Mouse (Mus musculus) liver, embryonic 11.5 days (tissue): ENCODE measurements at regions not wholly inside any gene's neighbourhood (a gene's known extent, or its start where the extent isn't known, plus 50 kb on each side); places are given as distances from the start of the nearest gene placed in this dataset.

ENCODE experiments used
- ATAC-seq: fragments of 200-750 bp; cut with Nextera tagmentation; replicated peaks from 2 replicates; pipeline ENCODE4 v1.8.0; 2017; ENCODE audit warnings: moderate number of reproducible peaks, mild to moderate bottlenecking, moderate TSS enrichment, moderate library complexity; ENCODE audit not compliant: low FRiP score
- DNase-seq: peaks from one replicate; pipeline ENCODE4 v3.0.0-alpha.2; 2017; ENCODE audit warnings: low spot score
- H3K27ac ChIP-seq: fragments of 300-500 bp; sonication (generic); 2 replicates; pipeline ENCODE4 v1.5.1; 2014; ENCODE audit warnings: mild to moderate bottlenecking, low read depth, low read length, control low read depth
- H3K27me3 ChIP-seq: fragments of 300-500 bp; sonication (generic); replicated peaks from 2 replicates; pipeline ENCODE4 v1.6.1; 2014; ENCODE audit warnings: low read length, mixed read lengths; ENCODE audit not compliant: control insufficient read depth, insufficient read depth
- H3K36me3 ChIP-seq: fragments of 300-500 bp; sonication (generic); 2 replicates; pipeline ENCODE4 v1.6.1; 2014; ENCODE audit warnings: mild to moderate bottlenecking, low read length, moderate library complexity, mixed read lengths; ENCODE audit not compliant: control insufficient read depth, insufficient read depth
- H3K4me1 ChIP-seq: fragments of 300-500 bp; sonication (generic); replicated peaks from 2 replicates; pipeline ENCODE4 v1.6.1; 2014; ENCODE audit warnings: low read length, mixed read lengths; ENCODE audit not compliant: control insufficient read depth, insufficient read depth
- H3K4me2 ChIP-seq: fragments of 300-500 bp; sonication (generic); 2 replicates; pipeline ENCODE4 v1.6.1; 2014; ENCODE audit warnings: mild to moderate bottlenecking, control low read depth, moderate library complexity
- H3K4me3 ChIP-seq: fragments of 300-500 bp; sonication (generic); 2 replicates; pipeline ENCODE4 v1.5.1; 2014; ENCODE audit warnings: low read depth, low read length, control low read depth
- H3K9ac ChIP-seq: fragments of 300-500 bp; sonication (generic); 2 replicates; pipeline ENCODE4 v1.6.1; 2014; ENCODE audit warnings: low read depth, low read length, control low read depth
- H3K9me3 ChIP-seq: fragments of 300-500 bp; sonication (generic); 2 replicates; pipeline ENCODE4 v1.6.1; 2016; ENCODE audit warnings: low read length, inconsistent platforms, mixed read lengths; ENCODE audit not compliant: control insufficient read depth
- WGBS: fragments of 180-500 bp; shearing (Covaris S2); extraction: QIAGEN DNeasy Blood & Tissue Kit; methylation state at CpG from one replicate; pipeline ENCODE4 v1.1.7; 2014; 5-methylcytosine and 5-hydroxymethylcytosine counted together

DNA sequence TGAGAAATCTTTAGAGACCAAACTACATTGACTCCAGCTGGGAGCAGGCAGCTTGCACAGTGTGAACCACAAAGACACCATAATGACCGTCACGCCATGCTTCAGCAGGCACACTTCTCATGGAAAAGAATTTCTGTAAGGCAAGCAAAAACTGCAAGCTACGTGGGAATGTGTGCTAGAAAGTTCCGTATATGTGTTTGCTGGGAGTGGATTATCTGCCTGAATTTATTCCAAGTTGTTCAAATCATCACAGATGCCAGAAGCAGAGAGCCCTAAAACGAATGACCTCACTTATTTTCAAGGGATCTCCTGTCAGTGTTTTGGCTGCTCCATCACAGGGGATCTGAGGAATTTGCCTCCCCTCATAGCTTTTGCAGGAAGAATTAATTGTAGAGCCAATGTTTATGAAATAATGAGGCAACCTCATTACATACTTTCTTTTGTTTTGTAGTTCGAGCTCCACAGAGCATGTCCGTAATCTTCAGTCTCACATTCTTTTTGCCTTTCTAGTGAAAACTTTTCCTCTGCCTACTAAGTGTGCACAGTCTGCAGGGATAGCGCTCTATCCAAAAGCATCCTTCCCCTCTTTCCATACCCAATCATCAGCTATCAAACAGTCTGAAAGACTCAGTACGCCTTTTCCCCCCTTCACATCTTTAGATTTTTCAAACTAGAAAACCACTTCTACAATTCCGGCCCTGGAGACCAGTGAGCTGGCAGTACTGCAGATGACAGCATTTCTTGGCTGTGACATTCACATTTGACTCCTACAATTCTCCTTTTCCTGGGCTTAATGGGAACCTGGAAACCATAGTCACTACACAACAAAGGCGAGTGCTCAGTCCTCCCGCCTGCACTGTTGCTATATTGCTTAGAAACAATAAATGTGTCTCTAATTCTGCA lies 898.0 kb downstream of the Ttll7 start:
- 85% methylated on average over 12 of the region's 12 CpGs for WGBS
- no peak overlapping the region for H3K4me3 ChIP-seq
- H3K4me2 ChIP-seq, result no peak overlapping the region
- no peak overlapping the region for H3K9ac ChIP-seq
- no peaks in the 10 kb centered on the region for H3K9me3 ChIP-seq
- DNase-seq (no peak), ATAC-seq (no peak)
- H3K27ac ChIP-seq, result no peak overlapping the region
- no peaks in the 10 kb centered on the region for H3K27me3 ChIP-seq
- no peaks in the 10 kb centered on the region for H3K36me3 ChIP-seq
- H3K4me1 ChIP-seq, result no peaks in the 10 kb centered on the region

DNA sequence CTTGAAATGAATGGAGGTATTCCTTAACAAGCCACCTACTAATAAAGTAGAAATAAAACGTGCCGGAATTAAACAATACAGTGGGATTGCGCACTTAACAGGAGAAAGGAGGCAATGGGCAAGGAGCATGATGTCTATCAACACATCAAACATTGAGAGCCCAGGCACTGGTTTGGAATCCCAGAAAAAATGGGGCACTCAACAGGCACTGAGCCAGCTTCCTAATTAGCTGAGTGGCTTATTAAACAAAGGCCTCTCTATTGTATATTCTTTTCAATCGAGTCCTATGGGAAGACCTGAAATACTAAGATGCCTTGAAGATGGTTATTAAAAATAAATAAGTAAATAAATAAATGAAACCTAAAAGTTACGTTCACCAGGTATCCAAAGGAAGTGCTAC lies 897.3 kb downstream of the Ttll7 start:
- H3K36me3 ChIP-seq, result no peaks in the 10 kb centered on the region
- DNase-seq (no peak), ATAC-seq (no peak)
- H3K4me3 ChIP-seq, result no peak overlapping the region
- H3K4me2 ChIP-seq, result no peak overlapping the region
- H3K4me1 ChIP-seq, result no peaks in the 10 kb centered on the region
- H3K27me3 ChIP-seq, result no peaks in the 10 kb centered on the region
- no peaks in the 10 kb centered on the region for H3K9me3 ChIP-seq
- 86% methylated on average over 5 of the region's 5 CpGs for WGBS
- no peak overlapping the region for H3K9ac ChIP-seq
- H3K27ac ChIP-seq, result no peak overlapping the region

DNA sequence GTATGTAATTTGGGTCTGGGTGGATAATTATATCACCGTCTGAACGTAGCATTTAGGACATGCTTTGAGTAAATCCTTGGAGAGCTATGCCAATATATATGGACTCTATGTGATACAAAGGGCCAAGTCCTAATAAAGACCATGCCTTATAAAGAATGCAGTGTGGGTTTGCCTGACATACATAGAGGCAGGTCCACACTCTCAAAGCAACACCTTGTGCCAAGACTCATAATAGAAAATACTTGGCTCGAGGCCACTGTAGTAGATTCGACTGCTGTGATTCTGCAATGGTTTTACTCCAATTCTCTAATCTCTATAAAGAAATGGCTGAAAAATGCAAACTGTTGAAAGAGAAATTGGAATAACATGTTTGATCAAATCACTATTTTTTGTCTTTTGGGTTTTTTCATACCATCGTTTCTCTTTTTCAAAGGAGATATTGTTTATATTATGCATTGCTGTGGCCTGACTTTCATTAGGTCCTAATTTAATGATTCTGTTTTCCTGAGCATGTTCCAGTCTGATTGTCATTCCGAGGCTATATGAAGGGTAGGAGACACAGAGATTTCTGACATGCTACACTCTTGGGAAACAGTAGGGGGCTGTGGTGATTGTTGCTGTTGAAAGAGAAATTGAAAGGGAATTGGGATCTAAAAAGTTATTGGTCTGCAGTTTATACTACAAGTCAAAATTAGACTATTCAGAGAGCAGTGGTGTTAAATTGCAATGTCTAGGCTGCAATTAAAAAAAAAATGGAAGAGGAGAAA lies 884.7 kb downstream of the Ttll7 start:
- Histone ChIP-seq H3K27me3 (no peaks in the 10 kb centered on the region), H3K4me2 (no peak overlapping the region), H3K9me3 (no peaks in the 10 kb centered on the region), H3K9ac (no peak overlapping the region), H3K4me1 (no peaks in the 10 kb centered on the region), H3K4me3 (no peak overlapping the region), H3K36me3 (no peaks in the 10 kb centered on the region), H3K27ac (no peak overlapping the region)
- no peak for DNase-seq
- no peak for ATAC-seq
- WGBS, result 82% methylated on average over 6 of the region's 6 CpGs

DNA sequence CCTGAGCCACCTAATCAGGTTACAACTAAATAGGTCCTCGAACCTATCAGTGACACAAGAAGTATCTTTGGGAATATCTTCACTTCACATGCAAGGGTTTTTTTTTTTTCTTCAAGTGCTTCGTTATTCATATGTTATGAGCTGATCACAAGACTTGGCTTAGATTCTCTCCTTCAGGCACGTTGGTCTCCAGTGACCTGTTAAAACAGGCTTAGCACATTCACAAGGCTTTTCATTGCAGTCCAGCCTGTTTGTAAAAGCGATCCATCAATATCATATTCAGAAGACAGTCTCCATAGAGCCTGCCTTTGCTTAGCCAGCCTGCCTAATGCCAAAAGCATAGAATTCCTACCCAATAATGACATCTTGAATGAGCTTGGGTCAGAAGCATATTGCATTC lies 864.2 kb downstream of the Ttll7 start:
- H3K36me3 ChIP-seq, result no peaks in the 10 kb centered on the region

DNA sequence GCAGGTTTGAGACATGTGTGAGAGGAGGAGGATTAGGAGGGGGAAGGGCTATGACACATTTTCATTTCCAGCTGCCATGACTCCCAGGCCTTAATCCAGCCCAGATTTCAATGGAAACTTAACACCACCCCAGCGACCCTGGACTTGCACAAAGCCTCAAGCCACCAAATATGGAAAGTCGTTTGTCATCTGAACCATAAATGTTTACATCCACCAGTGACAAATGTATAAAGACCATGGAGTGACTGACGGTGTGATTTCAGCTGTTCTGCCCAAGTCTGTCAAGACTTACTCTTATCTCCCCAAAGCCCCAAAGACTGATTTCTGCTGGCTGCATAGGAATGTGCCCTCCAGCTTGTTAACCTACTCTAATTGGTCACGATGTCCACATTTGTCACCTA lies 855.2 kb downstream of the Ttll7 start:
- Histone ChIP-seq H3K27me3 (no peaks in the 10 kb centered on the region), H3K36me3 (no peaks in the 10 kb centered on the region), H3K4me2 (no peak overlapping the region), H3K9me3 (no peaks in the 10 kb centered on the region), H3K4me1 (no peaks in the 10 kb centered on the region), H3K27ac (no peak overlapping the region), H3K4me3 (no peak overlapping the region), H3K9ac (no peak overlapping the region)
- WGBS, result 46% methylated on average over 4 of the region's 4 CpGs
- DNase-seq (no peak), ATAC-seq (no peak)

More for the DNA sequence above, 864.2 kb downstream of the Ttll7 start:
- Histone ChIP-seq H3K27ac (no peak overlapping the region), H3K9ac (no peak overlapping the region), H3K4me3 (no peak overlapping the region), H3K4me2 (no peak overlapping the region), H3K9me3 (no peaks in the 10 kb centered on the region), H3K4me1 (no peaks in the 10 kb centered on the region), H3K27me3 (no peaks in the 10 kb centered on the region)
- no peak for DNase-seq
- ATAC-seq, result no peak
- WGBS, result 70% methylated on average over 4 of the region's 4 CpGs

DNA sequence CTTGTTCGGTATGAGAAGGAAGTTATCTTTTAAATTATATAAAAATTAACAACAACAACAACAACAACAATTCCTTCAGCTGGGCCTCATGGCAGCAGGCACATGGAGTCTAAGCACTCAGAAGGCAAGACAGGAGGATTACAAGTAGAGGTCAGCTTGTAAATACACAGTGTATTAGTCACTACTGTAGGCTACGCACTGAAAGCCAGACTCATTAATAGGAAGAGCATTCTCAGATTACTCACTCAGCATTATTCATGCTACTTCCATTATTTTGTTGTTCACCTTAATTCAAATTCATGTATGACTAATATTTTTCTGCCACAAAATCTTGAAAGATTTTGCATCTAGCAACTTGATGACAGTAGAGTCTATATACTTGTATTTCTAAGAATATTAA lies 831.6 kb downstream of the Ttll7 start:
- no peak overlapping the region for H3K9ac ChIP-seq
- DNase-seq, result no peak
- no peaks in the 10 kb centered on the region for H3K36me3 ChIP-seq

DNA sequence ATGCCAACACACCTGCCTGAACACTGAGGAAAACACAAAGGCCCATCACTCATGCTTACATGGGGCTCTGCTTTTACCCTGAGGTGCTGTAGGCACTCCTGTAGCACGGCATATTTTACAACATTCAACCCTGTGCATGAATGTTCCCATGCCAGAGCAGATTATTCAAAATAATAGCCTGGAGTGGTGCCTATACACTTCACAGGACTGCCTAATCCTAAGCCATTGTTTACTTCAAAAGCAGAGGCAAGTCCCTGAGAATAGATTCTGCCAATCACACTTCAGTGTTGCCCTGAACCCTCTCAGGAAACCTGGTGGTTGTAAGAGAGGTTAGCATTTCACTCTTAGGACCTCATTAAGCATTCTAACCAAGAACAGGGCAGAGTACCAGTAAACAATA lies 828.1 kb downstream of the Ttll7 start:
- no peaks in the 10 kb centered on the region for H3K27me3 ChIP-seq
- no peaks in the 10 kb centered on the region for H3K36me3 ChIP-seq
- no peaks in the 10 kb centered on the region for H3K4me1 ChIP-seq
- ATAC-seq (no peak), DNase-seq (no peak)
- no peak overlapping the region for H3K4me2 ChIP-seq
- WGBS, result 81% methylated on average over 1 of the region's 1 CpGs
- H3K4me3 ChIP-seq, result no peak overlapping the region
- no peaks in the 10 kb centered on the region for H3K9me3 ChIP-seq
- H3K27ac ChIP-seq, result no peak overlapping the region
- no peak overlapping the region for H3K9ac ChIP-seq

More for the DNA sequence above, 831.6 kb downstream of the Ttll7 start:
- no peak overlapping the region for H3K4me2 ChIP-seq
- H3K9me3 ChIP-seq, result no peaks in the 10 kb centered on the region
- H3K4me1 ChIP-seq, result no peaks in the 10 kb centered on the region
- H3K27me3 ChIP-seq, result no peaks in the 10 kb centered on the region
- no peak overlapping the region for H3K27ac ChIP-seq
- 85% methylated on average over 2 of the region's 2 CpGs for WGBS
- ATAC-seq, result no peak
- no peak overlapping the region for H3K4me3 ChIP-seq

DNA sequence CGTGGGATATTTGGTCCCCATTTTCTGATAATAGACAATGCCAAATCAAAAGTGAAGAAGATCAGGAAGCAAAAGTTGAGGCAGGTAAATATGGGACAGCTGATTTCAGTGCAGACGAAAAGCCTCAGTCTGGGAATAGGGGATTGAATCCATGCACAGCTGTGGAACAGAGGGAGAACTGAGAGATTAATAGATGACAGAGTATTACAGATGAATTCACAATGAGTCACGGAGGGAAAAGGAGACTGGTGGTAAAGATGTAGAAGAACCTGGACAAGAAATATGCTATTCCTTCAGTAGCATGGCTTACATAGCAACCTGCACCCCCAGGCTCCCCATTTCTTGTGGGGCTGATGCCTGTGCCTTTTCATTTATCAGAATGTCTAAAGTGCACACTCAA lies 810.4 kb downstream of the Ttll7 start:
- ATAC-seq, result no peak

More for the DNA sequence above, 810.4 kb downstream of the Ttll7 start:
- no peaks in the 10 kb centered on the region for H3K4me1 ChIP-seq
- no peaks in the 10 kb centered on the region for H3K36me3 ChIP-seq
- no peaks in the 10 kb centered on the region for H3K27me3 ChIP-seq
- no peak for DNase-seq
- H3K9me3 ChIP-seq, result no peaks in the 10 kb centered on the region
- WGBS, result 79% methylated on average over 3 of the region's 3 CpGs
- H3K27ac ChIP-seq, result no peak overlapping the region
- no peak overlapping the region for H3K4me3 ChIP-seq
- H3K4me2 ChIP-seq, result no peak overlapping the region
- no peak overlapping the region for H3K9ac ChIP-seq
